Mouse (Mus musculus) hindbrain, embryonic 16.5 days (tissue): ENCODE results near the gene Prrc2a. TPM values are rescaled to one million over a fixed set of nuclear protein-coding genes. Genes with fewer than 3 reads are reported as not detected.
A peak's percentile ranks its signal among the peaks of the same experiment; 100 is the strongest.

Experiments used
- ATAC-seq: fragments of 200-750 bp; cut with Nextera tagmentation; 2 replicates; pipeline ENCODE4 v1.8.0; 2017; ENCODE audit warnings: moderate TSS enrichment, moderate library complexity
- H3K27ac ChIP-seq: fragments of 300-500 bp; sonication (generic); 2 replicates; pipeline ENCODE4 v1.5.1; 2014; ENCODE audit warnings: low read depth, mild to moderate bottlenecking, control low read depth, low read length, moderate library complexity
- H3K27me3 ChIP-seq: fragments of 300-500 bp; sonication (generic); replicated peaks from 2 replicates; pipeline ENCODE4 v1.6.1; 2014; ENCODE audit warnings: low read length; ENCODE audit not compliant: control insufficient read depth, insufficient read depth
- H3K36me3 ChIP-seq: fragments of 300-500 bp; sonication (generic); 2 replicates; pipeline ENCODE4 v1.6.1; 2014; ENCODE audit warnings: mild to moderate bottlenecking, low read length, moderate library complexity, mixed read lengths; ENCODE audit not compliant: control insufficient read depth, insufficient read depth
- H3K4me1 ChIP-seq: fragments of 300-500 bp; sonication (generic); 2 replicates; pipeline ENCODE4 v1.6.1; 2014; ENCODE audit warnings: low read depth, low read length; ENCODE audit not compliant: control insufficient read depth, insufficient read depth
- H3K4me2 ChIP-seq: fragments of 300-500 bp; sonication (generic); 2 replicates; pipeline ENCODE4 v1.6.1; 2014; ENCODE audit warnings: mild to moderate bottlenecking, low read length, control low read depth, moderate library complexity
- H3K4me3 ChIP-seq: fragments of 300-500 bp; sonication (generic); 2 replicates; pipeline ENCODE4 v1.5.1; 2014; ENCODE audit warnings: mild to moderate bottlenecking, low read length, control low read depth, moderate library complexity
- H3K9ac ChIP-seq: fragments of 300-500 bp; sonication (generic); 2 replicates; pipeline ENCODE4 v1.6.1; 2014; ENCODE audit warnings: low read depth, mild to moderate bottlenecking, control low read depth, low read length, moderate library complexity
- H3K9me3 ChIP-seq: fragments of 300-500 bp; sonication (generic); 2 replicates; pipeline ENCODE4 v1.6.1; 2014; ENCODE audit warnings: mild to moderate bottlenecking, low read length, moderate library complexity; ENCODE audit not compliant: control insufficient read depth
- WGBS: fragments of 180-500 bp; shearing (Covaris S2); extraction: QIAGEN DNeasy Blood & Tissue Kit; methylation state at CpG from one replicate; pipeline ENCODE4 v1.1.7; 2014; 5-methylcytosine and 5-hydroxymethylcytosine counted together
- polyA plus RNA-seq: library from polyadenylated mRNA; unstranded; fragments of >200 nt; fragmentation: Nextera tagmentation; extraction: Ambion mirVana; gene quantifications from 2 replicates; pipeline ENCODE4 v1.2.1, GENCODE M21; 2015

The Prrc2a gene
- polyA plus RNA-seq, 1 experiment from 2014 or later: 138 TPM

DNA sequence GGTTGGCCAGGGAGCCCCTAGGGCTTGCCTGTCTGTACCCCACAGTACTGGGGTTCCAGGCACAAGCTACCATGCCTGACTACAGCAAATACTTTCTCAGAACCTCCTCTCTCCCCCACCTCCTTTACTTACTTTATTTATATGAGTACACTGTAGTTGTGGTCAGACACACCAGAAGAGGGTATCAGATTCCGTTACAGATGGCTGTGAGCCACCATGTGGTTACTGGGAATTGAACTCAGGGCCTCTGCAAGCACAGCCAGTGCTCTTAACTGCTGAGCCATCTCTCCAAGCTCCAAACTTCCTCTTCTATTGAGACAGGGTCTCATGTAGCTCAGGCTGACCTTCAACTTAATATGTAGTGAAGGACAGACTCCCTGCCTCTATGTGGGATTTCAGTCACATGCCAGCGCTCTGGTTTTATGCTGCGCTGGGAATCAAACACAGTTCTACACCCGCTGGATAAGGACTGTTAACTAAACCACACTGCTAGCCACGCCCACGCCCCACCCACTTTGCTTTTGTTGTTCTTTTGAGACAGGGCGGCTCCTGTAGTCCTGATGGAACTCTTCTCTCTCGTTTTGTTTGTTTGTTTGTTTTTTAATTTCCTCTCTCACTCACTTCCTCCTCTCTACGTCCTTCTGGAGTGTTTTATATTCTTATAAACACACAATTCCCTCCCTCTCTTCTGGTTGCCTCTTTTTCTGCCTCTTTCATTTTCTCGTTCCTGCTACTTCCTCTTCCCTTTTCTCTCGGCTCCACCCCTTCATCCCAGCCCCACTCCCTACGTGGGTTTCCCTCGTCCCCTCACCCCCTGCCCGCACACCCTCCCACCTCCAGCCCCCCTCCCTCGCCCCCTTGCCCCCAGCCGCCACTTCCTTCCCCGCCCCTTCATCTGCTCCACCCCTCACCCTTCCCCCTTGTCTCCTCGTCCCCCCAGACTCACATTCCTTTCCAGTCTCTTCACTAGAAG is 21.2 kb upstream of the Prrc2a start:
- Histone ChIP-seq H3K4me2 (peak overlapping the region; percentile 65), H3K36me3 (no peaks in the 10 kb centered on the region), H3K9me3 (no peaks in the 10 kb centered on the region), H3K9ac (peak overlapping the region; percentile 53), H3K4me3 (peak overlapping the region; percentile 36), H3K27ac (peak overlapping the region; percentile 82), H3K4me1 (peaks cover 2% of the 10 kb centered on the region; the same call in 1 of the 2 replicates), H3K27me3 (no peaks in the 10 kb centered on the region)
- ATAC-seq: peak; percentile 65; the same call in 1 of the 2 replicates
- 2% methylated on average over 18 of the region's 18 CpGs for WGBS

DNA sequence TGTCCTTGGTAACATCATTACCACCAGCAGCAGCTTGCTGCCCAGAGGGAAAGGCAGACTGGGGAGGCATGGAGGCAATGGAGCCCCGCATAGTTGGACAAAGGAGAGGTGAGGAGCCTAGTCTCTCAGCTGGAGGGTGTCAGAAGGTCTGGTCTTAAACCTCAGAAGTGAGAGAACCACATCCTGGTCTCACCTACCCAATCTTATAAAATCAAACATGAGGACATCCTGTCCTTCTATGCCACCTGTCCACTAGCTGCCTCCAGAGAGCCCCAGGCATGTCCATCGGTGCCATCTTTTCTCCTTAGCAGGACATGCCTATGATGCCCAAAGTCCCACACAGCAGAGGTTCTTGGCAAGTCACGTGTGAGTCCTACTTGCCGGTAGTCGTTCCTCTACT is 15.4 kb upstream of the Prrc2a start:
- H3K36me3 ChIP-seq: no peaks in the 10 kb centered on the region
- no peaks in the 10 kb centered on the region for H3K9me3 ChIP-seq
- H3K4me1 ChIP-seq: no peaks in the 10 kb centered on the region
- no peak overlapping the region for H3K4me3 ChIP-seq
- H3K27me3 ChIP-seq: no peaks in the 10 kb centered on the region
- H3K27ac ChIP-seq: no peak overlapping the region
- WGBS: 88% methylated on average over 5 of the region's 5 CpGs
- H3K4me2 ChIP-seq: no peak overlapping the region
- ATAC-seq: no peak
- no peak overlapping the region for H3K9ac ChIP-seq

DNA sequence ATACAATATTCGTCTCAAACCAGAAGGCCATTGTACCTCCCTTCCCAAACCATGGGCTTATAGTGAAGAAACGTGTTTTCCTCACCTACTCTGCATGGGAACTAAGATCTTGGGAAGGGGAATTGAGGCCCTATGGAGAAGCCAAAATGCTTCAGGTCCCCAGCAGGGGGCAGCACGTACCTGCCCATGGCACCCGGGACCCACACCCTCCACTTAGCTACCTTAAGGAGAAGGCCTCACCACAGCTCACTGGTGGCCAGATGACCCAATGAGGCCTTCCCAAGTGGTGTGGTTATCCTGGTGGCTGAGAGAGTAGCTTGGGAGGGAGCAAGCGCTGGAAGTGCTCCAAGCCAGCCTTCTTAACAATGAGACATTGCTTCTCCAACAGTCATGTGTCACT is 13.8 kb upstream of the Prrc2a start:
- no peak overlapping the region for H3K27ac ChIP-seq
- H3K4me2 ChIP-seq: no peak overlapping the region
- ATAC-seq: no peak
- no peaks in the 10 kb centered on the region for H3K36me3 ChIP-seq
- no peaks in the 10 kb centered on the region for H3K27me3 ChIP-seq
- H3K4me1 ChIP-seq: no peaks in the 10 kb centered on the region
- no peak overlapping the region for H3K9ac ChIP-seq
- no peaks in the 10 kb centered on the region for H3K9me3 ChIP-seq
- no peak overlapping the region for H3K4me3 ChIP-seq
- 12% methylated on average over 5 of the region's 5 CpGs for WGBS

DNA sequence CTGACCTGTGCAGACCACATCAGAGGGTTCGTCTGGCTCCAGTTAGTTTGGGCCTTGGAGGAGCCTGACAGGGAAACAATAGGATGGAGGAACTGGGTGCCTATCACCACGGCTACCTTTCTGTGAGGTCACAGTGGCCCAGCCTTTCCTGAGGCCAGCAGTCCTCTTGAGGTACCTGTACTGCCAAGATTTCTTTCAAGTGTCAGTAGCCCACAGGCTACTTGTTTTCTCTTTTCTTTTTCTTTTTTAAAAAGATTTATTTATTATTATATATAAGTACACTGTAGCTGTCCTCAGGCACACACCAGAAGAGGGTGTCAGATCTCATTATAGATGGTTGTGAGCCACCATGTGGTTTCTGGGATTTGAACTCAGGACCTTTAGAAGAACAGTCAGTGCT is 11.3 kb upstream of the Prrc2a start, which contains the start of gene Aif1:
Gene Aif1, minus strand, starts transcription at position 101 of the 400 bp plus-strand sequence.
- H3K4me2 ChIP-seq: no peak within 1 kb of the TSS
- H3K9me3 ChIP-seq: no peaks in the 10 kb centered on the region
- no peaks in the 10 kb centered on the region for H3K27me3 ChIP-seq
- no peak for ATAC-seq
- no peaks in the 10 kb centered on the region for H3K4me1 ChIP-seq
- H3K36me3 ChIP-seq: no peaks in the 10 kb centered on the region
- 42% methylated on average over 2 of the region's 2 CpGs for WGBS
- H3K9ac ChIP-seq: no peak within 1 kb of the TSS
- H3K4me3 ChIP-seq: no peak within 1 kb of the TSS
- no peak within 1 kb of the TSS for H3K27ac ChIP-seq

DNA sequence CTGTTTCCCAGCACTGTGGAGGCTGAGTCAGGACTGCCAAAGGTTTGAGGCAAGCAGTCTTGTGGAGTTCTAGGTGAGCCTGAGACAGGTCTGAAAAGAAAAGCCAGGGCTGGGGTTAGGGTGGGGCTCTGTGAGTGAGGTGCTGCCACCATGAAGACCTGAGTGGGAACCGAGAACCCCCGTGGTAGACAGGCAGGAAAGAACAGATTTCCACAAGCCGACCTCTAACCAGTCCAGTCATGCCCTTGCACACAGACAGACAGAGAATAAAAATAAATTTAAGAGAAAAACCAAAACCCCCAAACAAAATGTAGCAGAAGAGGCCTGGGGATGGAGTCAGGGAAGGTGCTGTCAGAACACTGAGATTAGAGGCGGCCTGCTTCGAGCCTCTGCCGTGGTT is 10.7 kb upstream of the Prrc2a start:
- Histone ChIP-seq H3K36me3 (no peaks in the 10 kb centered on the region), H3K4me3 (no peak overlapping the region), H3K27me3 (no peaks in the 10 kb centered on the region), H3K9me3 (no peaks in the 10 kb centered on the region), H3K9ac (no peak overlapping the region), H3K4me1 (no peaks in the 10 kb centered on the region), H3K4me2 (no peak overlapping the region), H3K27ac (no peak overlapping the region)
- no peak for ATAC-seq
- WGBS: 73% methylated on average over 6 of the region's 6 CpGs

DNA sequence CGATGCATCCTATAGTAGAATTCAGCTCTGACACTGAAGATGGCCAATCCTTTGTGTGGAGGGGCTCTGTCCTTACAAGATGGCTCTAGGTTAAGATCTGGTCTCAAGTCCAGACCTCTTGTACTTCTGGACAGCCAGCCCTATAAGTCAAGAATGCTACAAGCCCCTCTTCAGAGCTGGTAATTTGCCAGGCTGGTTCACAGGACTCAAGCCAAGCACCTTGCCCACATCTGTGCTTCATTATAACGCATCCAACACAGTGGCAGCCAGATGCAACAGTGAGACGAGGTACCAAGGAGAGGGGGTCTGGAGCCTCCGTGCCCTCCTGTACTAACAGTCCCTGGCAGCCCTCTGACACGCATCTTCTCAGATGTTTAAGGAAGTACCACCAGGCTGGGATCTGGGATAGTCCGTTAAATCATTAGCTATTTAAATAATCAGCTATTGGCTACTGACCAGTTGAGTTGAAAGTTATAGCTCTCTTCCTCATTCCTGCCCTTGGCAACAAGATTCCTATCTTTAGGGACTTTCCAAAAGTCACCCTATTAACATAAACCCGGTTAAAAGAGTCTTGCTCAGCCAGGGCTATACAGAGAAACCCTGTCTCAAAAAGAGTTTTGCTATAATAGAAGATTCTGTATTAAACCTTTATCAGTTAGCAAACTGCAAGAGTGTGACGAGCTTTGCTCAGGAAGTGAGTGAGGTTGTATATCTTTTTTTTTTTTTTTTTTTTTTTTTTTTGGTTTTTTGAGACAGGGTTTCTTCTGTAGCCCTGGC is 9.7 kb upstream of the Prrc2a start:
- no peak for ATAC-seq
- H3K27me3 ChIP-seq: no peaks in the 10 kb centered on the region
- no peak overlapping the region for H3K4me2 ChIP-seq
- H3K36me3 ChIP-seq: no peaks in the 10 kb centered on the region
- no peaks in the 10 kb centered on the region for H3K4me1 ChIP-seq
- no peak overlapping the region for H3K9ac ChIP-seq
- H3K27ac ChIP-seq: no peak overlapping the region
- no peaks in the 10 kb centered on the region for H3K9me3 ChIP-seq
- H3K4me3 ChIP-seq: no peak overlapping the region
- WGBS: 69% methylated on average over 8 of the region's 8 CpGs

DNA sequence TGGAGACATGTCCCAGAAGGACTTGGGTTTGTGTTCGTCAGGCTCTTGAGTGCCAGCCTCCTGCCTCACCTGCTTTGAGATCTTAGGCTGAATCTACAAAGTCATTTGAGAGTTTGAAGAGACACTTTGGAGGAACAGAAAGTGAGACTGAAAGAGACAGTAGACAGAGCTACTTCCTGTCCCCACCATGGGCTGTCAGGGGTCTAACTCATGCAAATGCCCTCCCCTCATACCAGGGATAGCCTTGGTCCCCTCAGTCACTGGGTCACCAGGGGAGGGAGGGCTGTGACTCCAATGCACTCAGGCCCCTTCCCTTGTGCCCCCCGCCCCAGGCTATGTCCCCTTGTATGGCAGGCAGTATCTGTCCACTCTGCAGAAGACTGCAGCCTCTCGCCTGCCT is 8.6 kb upstream of the Prrc2a start:
- H3K27ac ChIP-seq: no peak overlapping the region
- no peak overlapping the region for H3K4me3 ChIP-seq
- no peaks in the 10 kb centered on the region for H3K36me3 ChIP-seq
- no peak overlapping the region for H3K9ac ChIP-seq
- H3K27me3 ChIP-seq: no peaks in the 10 kb centered on the region
- no peak for ATAC-seq
- no peak overlapping the region for H3K4me2 ChIP-seq
- no peaks in the 10 kb centered on the region for H3K9me3 ChIP-seq
- H3K4me1 ChIP-seq: no peaks in the 10 kb centered on the region
- 82% methylated on average over 3 of the region's 3 CpGs for WGBS

DNA sequence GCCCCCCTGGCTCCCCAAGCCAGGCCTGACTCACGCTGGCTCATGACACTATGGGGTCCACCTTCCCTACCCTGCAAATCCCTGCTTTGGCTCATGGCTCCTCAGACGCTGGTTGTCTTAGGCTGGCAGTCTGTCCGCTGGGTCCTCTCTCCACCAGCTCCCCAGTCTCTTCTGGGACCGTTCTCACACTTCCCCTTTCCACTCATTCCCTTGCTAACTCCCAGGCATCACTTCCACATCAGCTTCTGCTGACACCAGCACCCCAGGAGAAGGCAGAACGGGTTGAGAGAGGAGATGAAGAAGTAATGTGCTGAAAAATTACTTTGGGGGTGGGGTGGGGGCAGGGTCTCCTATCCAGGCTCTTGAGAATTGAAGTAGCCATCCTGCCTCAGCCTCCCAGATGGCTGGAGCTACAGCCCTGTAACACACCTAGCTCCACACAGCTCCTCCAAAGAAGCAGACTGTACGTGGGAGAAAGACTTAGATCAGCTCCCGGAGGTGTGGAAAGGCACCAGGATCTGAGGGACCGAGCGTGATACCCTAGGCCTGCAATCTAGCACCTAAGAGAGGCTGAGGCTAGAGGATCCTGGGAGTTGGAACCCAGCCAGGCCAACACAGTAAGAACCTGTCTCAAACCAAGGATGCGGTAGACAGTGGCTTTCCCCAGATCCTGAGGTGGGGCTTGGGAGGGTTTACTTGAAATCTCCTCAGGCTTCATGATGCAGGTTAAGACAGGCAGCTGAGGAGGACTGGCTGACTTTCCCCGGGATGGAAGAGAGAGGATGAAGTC is 7.9 kb upstream of the Prrc2a start:
- Histone ChIP-seq H3K4me3 (no peak overlapping the region), H3K9ac (no peak overlapping the region), H3K9me3 (no peaks in the 10 kb centered on the region), H3K27ac (no peak overlapping the region), H3K4me2 (no peak overlapping the region), H3K4me1 (no peaks in the 10 kb centered on the region), H3K27me3 (no peaks in the 10 kb centered on the region), H3K36me3 (no peaks in the 10 kb centered on the region)
- ATAC-seq: no peak
- 75% methylated on average over 11 of the region's 11 CpGs for WGBS
